Mouse (Mus musculus): Measurements from ENCODE around the gene Tkt. TPM values are rescaled to one million over a fixed set of nuclear protein-coding genes. Genes with fewer than 3 reads are reported as not detected.

The Tkt gene
- polyA plus RNA-seq (2017; shearing (Covaris generic)), result 151 TPM

DNA sequence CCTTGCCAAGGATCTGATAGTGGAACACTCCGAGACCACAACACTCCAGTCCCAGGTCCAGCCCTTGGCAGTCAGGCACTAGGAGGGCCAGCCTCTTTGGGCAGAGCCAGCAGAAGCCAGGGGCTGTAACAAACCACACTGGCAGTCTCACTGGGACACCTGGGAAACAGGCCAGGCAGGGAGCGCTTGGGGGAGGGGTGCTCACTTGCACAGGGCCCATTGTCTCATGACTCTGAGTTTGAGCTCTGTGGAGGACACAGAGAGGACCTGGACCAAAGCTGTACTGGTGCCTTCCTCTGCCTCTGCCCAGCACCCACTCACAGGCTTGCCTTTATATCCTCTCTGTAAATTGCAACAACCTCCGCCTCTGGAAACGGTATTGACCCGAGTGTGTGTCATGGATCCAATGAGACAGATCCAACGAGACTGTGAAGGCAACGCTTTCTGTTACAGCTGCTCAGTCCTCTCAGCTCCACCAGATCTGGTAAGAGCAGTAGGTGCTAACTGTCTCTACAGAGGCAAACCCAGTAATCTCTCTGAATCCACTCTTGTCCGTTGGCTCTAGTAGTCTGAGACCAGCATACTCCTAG lies at the start of gene Tkt:
Tkt (plus strand) TSS at position 229 of the 590 bp plus-strand sequence.

Other genes with a start within 250 kb of the Tkt start
- 60.0 TPM for gene Dcp1a, start 68.8 kb upstream of the Tkt start, polyA plus RNA-seq (2017; shearing (Covaris generic))
- gene Cacna1d, start 56.9 kb upstream of the Tkt start, polyA plus RNA-seq (2017; shearing (Covaris generic)), result 1.1 TPM
- 86.0 TPM for gene Prkcd, start 77.9 kb downstream of the Tkt start, polyA plus RNA-seq (2017; shearing (Covaris generic))
- 8.6 TPM for gene Rft1, start 106.0 kb downstream of the Tkt start, polyA plus RNA-seq (2017; shearing (Covaris generic))
- gene Sfmbt1, start 166.5 kb downstream of the Tkt start, polyA plus RNA-seq (2017; shearing (Covaris generic)), result 17.8 TPM

Measured in naive thymus-derived CD4-positive, alpha-beta T cell, adult 5 months (primary cell).